Mouse (Mus musculus) E14TG2a.4 (cell line): ENCODE data around the gene Dmtf1.

Experiments
- CTCF ChIP-seq: conservative IDR thresholded peaks from 2 replicates; pipeline ENCODE4 v1.5.1; 2014; ENCODE audit warnings: low read length
- NANOG ChIP-seq: IDR thresholded peaks from 2 replicates; pipeline ENCODE4 v1.6.1; 2014; ENCODE audit warnings: borderline replicate concordance, low read length, mixed read lengths
- POU5F1 ChIP-seq: IDR thresholded peaks from 2 replicates; pipeline ENCODE4 v1.6.1; 2014; ENCODE audit warnings: low read length, borderline replicate concordance

GRCm38 (mm10) chr5:9111285-9111684 lies 50.3 kb downstream of the Dmtf1 start:
- TF ChIP-seq CTCF (no peak), NANOG (no peak), POU5F1 (no peak)
